1 mouse cellular context compared by ENCODE assay signal in genomic region chr17:80061783-80062619, GRCm38 (mm10).
TF ChIP-seq lines count a peak whose summit lies in the region.

TSS of gene Hnrnpll (minus strand) at chr17:80062334.

TF ChIP-seq in MEL, 35 proteins besides CTCF, POLR2A, EP300 and RAD21 (continued from another document):
- no peak for TF ChIP-seq ZNF384 (IDR thresholded peaks at IDR 0.05; ENCODE audit: low read depth, low read length)
- no peak for TF ChIP-seq MAX (IDR thresholded peaks at IDR 0.05; ENCODE audit: low read length)
- peak; percentile 56; the same call in 1 of the 2 replicates for TF ChIP-seq SIN3A (IDR thresholded peaks at IDR 0.05; ENCODE audit: low read length)
- no peak for TF ChIP-seq ETS1 (IDR thresholded peaks at IDR 0.05; ENCODE audit: low read depth, low read length)
TF ChIP-seq in MEL: peak in this region for 13.
